Mouse (Mus musculus) spleen, adult 12 weeks (tissue): ENCODE results near the gene Rgs3.

ENCODE experiments used
- DNase-seq: peaks from one replicate; pipeline ENCODE4 v3.0.0; 2022; ENCODE audit warnings: low spot score

Gene Rgs3

DNA sequence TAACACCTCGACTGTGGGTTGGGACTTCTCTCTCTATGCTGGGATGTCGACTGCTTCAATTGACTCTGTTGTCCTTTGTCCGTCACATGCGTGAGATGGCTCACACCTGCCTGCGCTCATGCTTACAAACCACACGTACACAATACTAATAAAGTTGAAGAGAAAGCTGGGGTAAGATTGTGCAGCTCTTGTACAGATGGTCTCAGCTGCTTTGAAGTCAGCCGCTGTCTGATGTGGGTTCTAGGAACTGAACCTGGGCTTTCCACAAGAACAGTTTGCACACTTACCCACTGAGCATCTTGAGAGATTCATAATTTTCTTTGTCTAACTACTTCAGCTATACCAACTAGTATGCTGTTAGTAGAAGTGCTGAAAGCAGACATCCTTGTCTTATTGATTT, 7.7 kb upstream of the Rgs3 start:
- DNase-seq, result no peak

DNA sequence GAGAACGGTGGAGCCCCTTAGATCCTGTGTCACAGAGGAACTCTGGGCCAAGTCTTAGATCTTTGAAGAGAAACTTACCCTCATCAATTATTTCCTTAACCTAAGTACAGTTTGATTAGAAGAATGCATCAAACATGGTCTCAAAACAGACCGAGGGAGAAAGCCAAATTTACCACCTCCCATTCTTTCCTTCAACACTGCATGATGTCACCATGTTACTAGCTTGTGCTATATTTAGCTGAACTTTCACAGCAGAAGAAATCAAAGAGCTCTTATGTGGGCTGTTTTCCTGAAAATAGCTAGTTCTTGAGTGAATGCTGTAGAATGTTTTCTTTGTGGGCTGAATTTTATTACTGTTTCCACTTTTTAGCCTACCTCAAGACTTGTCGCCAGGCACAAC, 2.2 kb upstream of the Rgs3 start:
- no peak for DNase-seq

DNA sequence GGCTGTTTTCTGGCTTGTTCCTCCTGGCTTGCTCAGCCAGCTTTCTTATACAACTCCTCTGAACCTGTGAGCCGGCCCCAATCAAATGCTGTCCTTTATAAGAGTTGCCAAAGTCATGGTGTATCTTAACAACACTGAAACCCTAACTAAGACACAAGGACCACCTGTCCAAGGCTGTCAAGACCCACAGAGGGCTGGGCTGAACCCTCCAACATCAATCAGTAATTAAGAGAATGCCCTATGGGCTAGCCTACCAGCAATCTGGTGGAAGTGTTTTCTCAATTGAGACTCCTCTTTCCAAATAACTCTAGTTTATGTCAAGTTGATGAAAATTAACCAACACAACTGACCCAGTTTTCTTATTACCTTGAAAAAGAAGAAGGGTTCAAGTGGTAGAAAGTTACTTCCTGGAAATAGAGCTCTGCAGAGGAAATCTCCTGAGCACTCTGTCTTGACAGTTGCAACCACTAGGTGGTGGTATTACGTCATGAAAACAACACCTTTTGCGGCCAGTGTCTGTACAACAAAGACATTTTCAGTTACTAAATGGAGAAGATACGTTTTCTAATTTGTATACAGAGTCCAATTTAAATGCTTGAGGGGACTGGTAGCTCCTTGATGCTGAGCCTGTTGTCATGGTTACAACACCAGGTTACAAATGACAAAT, 1.4 kb downstream of the Rgs3 start:
- peak; percentile 45 for DNase-seq

DNA sequence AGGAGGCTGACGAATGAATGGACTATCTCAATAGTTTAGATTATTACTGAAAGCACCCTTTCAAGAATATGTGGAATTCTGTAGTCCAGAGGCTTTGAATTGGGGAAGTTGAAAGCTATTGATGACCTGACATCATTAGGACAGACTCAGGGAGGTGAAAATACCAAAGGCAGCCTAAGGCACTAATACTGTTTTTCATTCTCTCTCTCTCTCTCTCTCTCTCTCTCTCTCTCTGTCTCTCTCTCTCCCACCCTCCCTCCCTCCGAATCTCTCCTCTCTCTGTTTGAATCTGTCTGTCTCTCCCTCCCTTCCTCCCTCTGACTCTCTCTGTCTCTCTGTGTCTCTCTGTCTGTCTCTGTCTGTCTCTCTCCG, 2.0 kb downstream of the Rgs3 start:
- no peak for DNase-seq

DNA sequence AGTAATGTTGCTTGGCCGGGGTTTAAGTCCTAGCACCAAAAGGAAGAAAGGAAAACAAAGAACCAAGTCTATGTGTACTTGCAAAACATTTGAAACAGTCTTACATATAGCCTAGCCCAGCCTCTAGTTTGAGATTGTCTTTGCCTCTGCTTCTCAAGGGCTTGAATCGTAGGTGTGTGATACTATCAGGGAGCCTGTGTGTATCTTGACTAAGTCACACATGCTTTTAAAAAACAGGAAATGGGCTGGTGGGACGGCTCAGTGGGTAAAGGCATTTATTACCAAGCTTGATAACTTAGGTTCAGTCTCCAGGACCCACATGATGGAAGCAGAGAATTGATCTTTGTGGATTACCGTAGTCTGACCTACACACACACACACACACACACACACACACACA, 2.4 kb downstream of the Rgs3 start:
- no peak for DNase-seq

DNA sequence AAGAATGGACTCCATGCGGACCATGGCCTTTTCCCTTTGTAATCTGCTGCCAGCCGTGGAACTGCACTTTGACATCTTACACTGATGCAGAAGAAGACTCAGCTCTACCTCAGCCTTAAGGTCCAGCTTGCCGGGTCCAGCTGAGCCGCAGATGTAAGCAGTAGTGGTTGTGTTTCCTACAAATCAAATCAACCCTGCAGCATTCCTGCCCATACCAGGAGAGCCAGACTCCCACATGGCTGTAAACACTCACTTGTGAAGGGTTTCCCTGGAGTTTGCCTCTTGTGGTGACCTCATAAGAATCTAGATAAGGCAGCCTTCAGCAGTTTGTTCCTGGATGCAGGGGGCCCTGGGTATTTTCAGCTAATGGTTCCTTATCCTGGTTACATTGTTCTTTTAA, 6.9 kb downstream of the Rgs3 start:
- DNase-seq, result no peak

DNA sequence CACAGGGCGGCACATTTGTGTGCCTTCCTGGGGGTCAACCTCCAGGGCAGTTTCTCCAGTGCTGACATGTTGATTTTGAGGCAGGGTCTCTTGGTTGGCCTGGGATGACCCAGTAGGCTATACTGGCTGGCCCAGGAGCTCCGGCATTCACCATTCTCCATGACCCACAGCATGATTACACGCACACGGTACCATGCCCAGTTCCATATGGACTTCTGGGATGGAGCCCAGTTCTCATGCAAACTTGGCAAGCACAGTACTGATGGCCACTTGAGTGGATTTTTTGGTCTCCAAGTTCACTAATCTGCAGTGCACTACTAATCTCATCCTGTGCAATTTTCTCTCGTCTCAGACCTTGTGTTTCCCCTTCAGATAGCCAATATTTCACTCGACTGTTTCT, 8.0 kb downstream of the Rgs3 start:
- no peak for DNase-seq

DNA sequence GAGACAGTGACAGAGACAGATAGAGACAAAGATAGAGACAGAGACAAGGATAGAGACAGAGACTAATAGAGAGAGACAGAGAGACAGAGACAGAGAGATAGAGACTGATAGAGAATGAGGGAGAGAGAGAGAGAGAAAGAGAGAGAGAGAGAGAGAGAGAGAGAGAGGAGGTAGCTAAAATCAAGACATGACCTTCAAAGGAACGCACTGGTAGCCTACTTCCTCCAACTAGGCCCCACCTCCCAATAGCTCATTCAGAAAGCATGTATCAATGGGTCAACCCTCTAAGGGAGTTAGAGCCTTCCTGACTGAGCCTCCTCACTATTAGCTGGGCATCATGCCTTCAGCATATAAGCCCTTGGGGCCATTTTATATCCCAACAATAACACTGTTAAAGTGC, 8.7 kb downstream of the Rgs3 start:
- DNase-seq, result no peak

DNA sequence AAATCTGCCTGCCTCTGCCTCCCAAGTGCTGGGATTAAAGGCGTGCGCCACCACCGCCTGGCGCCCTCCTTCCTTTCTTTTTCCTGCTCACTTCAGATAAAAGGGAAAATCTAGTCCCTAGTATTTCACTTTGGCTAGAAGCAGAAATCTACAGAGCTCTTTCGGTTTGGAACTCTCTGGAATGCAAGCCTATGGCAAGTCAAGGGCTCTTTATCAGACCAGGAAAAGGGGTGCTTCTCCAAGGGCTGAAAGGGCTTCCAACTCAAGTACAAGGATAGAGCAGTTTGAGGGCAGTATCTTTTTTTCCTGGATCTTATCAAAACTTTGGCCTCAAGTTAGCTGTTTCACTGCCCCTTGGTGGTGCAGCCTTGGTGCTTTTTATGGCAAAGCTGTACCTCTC, 10.0 kb downstream of the Rgs3 start:
- no peak for DNase-seq

DNA sequence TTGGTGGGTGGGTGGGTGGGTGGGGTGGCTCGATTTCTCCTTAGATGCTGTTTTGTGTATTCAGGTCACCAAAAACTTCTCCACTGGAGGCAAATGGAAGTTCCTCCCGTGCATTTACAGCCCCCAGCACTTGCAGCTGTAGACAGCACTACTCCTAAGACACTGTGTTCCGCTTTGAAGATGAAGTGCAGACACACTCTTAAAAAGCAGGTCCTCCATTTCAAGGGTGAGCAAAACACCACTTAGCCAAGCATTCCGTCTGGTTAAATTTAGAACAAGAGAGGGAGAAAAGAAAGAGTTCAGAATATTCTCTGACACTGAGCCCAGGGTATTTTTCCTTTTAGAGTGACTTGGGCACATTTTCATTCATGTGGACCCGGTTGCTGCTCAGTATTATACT, 10.4 kb downstream of the Rgs3 start:
- no peak for DNase-seq

DNA sequence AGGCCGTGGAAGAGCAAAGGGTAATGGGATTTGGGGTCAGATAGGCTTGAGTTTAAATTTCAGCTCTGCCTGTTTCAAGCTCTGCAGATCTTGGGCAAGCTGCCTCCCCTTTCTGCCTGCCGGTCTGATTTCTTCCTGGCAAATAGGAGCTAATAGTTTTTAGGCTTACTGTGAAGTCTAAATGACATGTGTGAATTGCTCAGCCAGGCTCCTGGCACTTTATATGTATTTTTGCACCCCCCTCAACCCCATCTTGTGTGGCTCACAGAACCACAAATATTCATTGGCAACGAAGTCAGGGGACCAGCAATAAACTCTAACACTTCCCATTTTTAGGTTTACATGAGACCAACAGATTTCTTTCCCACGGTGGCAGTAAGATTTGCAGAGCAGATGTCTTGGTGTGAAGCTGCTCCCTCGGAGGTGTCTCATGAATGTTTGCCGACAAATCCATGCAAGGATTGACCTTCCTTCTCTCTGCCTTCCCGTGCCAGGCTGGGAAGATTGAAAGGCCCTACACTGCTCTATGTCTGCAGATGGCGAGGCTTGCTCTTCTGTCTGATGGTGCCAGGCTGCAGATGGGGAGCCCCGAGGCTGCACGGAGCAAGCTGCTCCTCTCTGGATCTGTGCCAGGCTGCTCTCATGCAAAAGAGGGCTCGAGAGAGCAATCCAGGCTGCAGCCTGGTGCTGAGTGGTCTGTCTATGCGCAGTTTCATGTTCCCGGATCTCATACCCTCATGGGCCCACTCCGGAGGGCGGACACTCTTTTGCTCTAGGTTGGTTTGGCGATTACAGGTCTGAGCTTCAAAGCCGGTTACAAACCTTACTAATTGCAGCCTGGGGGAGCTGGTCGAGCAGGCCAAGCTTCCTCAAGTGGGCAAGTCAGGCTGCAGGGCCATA, 23.0 kb downstream of the Rgs3 start:
- DNase-seq, result no peak

DNA sequence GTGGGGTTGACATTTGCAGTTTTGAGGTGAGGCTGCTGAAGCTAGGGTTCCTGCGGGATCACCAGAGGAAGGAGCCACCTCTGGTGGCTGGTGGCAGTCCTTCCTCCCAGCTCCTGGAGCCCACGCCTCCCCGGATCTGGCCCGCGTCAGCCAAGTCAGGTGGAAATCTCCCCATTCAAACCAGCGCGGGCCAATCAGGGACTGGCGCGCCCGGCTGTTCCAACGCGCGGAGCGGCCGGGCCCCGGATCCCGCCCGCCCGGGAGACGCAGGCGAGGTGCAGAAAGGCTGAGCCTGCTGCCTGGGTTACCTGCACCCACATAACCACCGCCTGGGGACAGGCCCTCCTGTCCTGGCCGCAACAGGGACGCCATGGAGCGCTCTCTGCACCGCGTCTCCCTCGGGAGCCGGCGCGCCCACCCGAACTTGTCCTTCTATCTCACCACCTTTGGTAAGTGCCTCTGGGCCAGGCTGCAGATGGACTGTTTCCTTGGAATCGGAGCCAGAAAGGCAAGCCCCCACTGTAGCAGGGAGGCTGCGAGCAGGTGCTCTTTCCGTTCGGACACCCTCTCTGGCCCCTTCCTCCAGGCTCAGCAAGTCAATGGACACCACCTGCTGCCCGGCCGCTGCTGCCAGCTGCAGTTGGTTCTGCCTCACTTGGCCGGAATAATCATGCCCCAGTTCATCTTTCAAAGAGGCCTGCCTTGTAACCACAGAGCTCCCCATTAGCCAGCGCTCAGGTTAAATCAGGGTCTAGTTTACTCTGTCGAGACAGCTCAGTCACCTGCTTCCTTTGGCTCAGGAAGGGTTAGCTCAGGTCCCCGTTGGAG, 23.8 kb downstream of the Rgs3 start:
- DNase-seq, result no peak

DNA sequence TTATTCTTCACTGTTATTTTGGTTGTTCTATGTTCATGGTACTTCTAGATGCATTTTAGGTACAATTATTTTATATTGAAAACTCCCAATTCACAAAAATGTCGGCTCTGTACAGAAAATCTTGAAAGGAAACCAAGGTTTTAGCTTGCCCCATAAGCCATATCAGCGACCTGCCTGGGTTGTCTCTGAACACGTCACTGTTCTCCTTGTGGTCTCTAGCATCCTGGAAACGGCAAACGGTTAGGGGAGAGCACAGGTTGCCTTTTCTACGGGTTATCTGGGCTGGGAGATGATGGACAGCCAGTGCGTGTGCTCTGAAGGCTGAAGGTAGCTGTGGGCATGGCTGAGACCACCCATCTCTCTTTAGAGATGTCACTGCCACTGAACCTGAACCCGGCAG, 27.4 kb downstream of the Rgs3 start:
- DNase-seq, result no peak

DNA sequence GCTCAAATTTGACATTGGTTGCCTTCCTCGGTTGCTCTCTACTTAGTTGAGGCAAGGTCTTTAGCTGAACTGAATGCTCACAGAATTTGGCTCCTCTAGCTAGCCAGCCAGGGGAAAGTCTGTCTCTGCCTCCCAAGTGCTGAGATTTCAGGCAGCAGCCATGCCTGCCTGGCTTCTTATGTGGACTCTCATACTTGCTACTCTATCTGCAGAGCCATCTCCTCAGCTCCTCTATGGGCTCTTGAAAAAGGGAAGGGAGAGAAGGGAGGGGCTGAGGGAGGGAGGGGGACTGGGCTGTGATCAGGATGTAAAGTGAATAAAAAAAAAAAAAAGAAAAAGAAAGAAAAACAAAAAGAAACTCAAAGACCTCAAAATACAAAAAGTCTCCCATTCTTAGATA, 31.2 kb downstream of the Rgs3 start:
- DNase-seq, result no peak

DNA sequence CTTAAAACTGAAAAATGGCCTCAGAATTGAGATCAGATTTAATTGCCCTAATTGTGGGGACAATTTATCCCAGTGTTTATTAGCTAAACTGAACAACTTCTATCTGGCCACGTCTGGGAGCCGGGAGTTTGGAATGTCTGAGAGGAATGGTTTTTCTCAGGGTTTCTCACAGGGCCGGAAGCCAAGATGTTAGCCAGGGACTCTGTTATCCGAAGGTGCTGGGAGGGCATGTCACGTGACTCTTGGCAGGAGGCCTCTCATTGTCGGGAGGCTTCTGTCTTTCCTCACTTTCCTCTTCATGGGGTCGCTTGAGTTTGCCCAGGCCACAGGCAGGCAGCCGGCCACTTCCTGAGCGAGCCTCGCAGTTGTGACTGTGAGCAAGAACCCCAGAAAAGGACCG, 31.7 kb downstream of the Rgs3 start:
- no peak for DNase-seq

DNA sequence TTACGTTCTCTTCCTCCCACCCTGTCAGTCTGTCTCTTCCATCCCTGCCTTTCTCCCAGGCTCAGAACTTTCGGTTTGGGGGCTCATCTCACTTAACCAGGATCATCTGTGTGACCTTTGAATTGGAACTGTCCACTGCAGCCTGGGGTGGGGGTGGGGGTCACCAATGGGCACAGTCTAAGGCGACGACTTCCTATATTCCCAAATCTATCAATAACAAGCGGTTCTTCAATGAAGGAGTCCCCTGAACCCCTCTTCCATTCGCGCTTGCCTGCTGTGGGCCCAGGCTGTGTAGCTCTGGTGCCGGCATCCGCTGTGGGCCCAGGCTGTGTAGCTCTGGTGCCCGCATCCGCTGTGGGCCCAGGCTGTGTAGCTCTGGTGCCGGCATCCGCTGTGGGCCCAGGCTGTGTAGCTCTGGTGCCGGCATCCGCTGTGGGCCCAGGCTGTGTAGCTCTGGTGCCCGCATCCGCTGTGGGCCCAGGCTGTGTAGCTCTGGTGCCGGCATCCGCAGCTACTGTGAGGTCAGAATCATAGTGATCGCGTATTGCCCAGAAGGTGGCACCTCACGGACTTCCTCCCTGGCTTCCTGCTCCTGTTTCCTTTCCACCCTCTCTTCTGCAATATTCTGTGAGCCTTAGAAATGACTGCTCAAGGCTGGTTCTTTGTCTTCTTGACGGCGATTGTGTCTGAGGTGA, 34.0 kb downstream of the Rgs3 start:
- DNase-seq, result peak; percentile 30

DNA sequence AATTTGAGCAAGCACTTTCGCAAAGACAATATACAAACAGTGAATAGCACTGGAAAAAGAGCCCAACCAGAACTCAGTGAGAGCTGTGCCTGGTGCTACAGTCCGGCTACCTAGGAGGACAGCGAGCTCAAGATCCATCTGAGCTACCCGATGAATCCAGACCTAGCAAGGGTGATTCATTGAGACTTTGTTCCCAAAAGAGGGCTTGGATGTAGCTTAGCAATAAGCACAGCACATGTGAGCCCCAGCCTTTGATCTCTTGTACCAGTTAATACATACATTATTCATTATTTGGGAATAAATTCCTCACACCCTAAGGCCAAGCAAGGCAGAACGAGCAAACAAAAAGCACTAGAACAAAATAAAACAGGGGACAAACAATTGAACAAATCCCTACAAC, 34.8 kb downstream of the Rgs3 start:
- DNase-seq, result no peak

DNA sequence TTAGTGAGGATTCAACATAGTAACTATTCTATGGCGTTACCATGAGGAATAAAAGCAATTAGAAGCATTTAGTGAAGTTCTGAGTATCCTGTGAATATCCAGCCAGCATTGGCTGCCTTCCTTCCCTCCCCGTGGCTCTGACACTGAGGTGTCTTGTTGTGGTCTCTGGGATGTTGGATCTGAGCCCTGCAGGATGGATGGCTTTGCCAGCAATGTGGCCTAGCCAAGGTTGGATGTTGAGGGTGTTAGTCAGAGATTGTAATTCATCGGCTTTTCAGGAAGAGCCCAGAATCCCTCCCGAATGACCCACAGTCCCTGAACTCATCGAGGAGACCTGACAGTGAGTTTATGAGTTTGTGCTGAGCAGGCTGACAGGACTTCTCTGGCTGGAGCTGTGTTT, 36.4 kb downstream of the Rgs3 start:
- no peak for DNase-seq

DNA sequence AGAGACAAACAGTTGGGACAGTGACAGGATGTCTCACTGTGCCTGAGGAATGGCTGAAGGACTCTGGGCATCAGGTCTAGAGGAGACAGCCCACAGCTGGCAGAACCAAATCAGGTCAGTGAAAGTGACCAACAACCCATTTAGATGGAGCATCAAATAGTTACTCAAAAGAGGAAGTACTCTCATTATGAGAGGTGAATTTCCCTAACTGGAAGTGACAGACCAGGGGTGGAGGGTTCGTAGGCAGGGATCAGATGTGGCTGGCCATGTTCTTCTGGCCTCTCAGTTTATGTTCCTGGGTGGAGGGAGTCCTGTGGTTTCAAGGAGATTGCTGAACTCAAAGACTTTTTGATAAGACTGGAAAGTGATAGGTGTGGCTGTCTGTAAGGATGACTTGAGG, 40.9 kb downstream of the Rgs3 start:
- DNase-seq, result no peak

DNA sequence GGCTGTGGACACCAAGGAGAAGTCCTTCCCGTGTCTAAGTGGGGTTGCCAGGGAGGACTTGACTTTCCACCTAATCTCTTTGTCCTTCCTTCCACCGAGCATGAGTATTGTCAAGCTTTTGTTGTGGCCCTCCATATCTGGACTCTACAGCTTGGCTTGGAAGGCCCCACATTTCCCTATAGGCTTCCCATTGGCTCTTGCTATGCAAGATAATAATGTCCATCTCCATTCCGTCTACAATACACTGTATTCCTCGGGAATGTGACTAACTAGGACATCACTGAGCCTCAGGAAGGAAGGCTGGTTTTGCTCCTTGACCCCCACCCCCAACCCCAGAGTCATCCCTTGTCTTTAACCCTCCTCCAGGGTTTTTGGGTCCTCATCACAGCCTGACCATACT, 44.0 kb downstream of the Rgs3 start:
- no peak for DNase-seq

DNA sequence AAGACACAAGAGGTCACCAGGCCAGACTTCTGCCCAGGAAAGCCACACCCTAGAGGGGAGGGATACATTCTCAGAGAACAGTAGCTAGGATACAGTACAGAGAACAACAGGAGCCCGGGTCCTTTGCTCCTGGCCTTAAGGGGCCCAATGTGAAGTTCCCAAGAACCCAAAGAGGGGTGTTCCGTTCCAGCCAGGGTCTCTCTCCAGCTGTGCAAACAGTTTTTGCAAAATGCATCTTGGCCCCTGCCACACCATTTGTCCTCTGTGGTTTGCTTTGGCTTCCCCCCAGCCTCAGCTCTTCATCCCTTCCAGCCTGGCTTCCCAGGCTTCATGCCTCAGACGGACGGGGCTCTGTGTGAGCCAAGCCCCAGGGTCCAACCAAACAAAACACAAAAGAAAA, 44.4 kb downstream of the Rgs3 start:
- no peak for DNase-seq

DNA sequence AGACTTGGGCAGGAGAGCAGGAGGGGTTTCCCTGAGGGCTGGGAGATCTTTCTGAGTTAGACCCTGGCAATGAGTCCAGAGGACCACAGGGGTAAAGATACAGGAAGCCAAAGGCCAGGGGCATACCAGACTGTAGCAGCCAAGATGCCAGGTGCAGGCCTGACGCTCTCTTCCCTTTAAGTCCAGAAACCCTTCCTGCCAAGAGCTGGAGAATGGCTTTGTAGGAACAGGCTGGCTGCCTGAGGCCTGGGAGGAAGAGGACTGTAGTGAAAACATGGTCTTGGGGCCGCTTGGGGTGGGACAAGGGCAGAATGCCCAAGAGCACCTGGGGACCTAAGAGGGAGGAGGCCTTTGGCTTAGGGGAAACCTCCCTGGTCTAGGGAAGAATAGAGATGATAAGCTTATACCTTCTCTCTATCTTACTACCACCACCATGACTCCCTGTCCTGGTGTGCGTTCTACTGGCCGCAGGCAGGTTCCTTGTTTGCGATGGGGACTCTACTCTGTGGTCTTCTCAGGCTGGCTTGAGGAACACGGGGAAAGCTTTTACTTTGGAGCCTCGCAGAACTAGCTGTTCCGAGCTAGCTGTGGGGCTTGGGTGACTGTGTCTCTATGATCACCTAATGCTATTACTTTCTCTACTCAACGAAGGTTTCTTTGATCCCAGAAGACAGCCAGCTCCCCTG, 46.4 kb downstream of the Rgs3 start:
- DNase-seq, result no peak
